Mouse (Mus musculus): Measurements from ENCODE around the gene Mcoln2.
"Not testable (repeated sequence)": the region's sequence is repeated elsewhere in the genome, so short reads cannot be mapped to it uniquely, and the experiment has no call there.

The Mcoln2 gene

GRCm38 (mm10) chr3:146184992-146185657, 35.5 kb downstream of the Mcoln2 start:
- peak; percentile 59 for DNase-seq (ENCODE audit: low read depth, low spot score)

GRCm38 (mm10) chr3:146186033-146186432, 36.4 kb downstream of the Mcoln2 start:
- DNase-seq (ENCODE audit: low read depth, low spot score) = no peak

- no peak for DNase-seq (ENCODE audit: low read depth, low spot score)
Observed at GRCm38 (mm10) chr3:146189933-146190332, 40.3 kb downstream of the Mcoln2 start.

GRCm38 (mm10) chr3:146192507-146192906, 42.9 kb downstream of the Mcoln2 start:
- DNase-seq (ENCODE audit: low read depth, low spot score) = no peak

DNA sequence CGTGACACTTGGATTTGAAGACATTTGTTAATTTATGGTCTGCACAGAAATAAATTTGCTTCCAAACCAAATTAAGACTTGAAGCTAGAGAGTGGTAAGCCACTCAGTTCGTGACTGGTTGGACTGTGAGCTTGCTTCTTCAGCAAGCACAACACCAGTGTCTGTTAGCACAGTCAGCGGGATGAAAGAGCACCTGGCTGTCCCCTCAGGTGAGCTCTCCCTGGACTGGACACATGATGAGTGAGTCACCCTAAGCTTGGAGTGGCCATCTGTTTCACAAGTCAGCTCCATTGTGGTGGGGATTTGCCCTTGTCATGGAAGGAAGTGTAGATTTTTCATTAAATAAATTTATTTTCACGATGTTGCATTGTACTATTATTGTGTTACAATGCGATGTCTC, 45.5 kb downstream of the Mcoln2 start:
- DNase-seq (ENCODE audit: low read depth, low spot score) = no peak

DNA sequence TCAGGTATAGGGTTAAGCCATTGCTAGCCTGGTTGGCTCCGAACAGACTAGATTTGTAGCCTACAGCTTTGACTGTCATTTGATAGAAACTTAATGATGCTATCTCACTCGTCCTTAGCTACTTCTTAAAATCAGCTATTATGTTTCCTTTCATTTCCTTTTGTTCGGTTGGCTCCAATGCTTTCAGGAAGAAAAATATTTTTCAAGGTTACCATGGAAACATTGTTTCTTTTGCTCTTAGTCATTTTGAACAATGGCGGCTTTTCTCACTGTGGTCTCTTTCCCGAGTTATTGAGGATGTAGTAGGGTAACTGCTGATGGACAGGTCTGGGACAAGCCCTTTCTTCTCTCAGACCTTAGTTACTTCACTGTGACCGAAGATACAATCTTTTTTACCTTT, 46.7 kb downstream of the Mcoln2 start:
- no peak for DNase-seq (ENCODE audit: low read depth, low spot score)

DNA sequence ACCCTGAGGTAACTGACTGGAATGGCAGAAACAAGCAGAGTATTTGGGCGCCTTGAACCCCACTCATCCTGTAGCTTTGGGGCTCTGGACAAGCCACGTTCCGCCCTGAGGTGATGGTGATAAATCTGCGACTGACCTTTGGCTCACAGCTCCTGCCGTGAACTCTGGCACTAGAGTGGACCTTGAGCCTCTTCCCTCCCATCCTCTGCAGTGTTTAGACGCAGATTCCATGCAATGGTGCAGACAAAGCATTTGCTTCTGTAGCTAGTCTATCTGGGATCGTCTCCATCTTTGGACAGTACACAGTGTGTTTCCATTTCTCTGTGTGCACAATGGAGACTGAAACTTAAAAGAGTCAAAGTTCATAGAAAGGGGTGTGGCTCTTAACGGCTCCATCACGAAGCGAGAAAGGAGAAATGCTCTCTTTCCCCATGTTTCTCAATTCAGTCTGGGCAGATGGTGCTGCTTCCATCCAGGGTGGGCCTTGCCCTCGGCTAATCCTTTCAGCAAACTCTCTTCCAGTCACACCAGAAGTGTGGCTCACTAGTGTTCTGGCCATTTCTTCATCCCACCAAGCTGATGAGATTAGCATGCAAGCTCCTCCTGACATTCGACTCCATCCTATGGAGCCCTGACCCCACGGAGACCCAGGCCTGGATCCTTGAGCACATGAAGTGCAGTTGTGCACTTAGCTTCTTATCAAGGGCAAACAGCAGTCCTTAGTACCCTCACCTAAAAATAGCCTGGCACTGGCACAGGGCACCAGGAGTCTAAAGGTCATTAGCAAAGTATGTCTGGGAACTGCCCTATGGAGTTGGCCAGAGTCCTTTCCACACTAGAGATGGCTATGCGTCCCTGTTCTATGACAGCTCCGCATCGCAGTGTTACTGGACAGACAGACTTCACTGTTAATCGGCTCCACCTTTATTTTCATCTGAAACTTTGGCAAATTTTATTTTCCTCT, 47.4 kb downstream of the Mcoln2 start:
- DNase-seq (ENCODE audit: low read depth, low spot score) = no peak

DNA sequence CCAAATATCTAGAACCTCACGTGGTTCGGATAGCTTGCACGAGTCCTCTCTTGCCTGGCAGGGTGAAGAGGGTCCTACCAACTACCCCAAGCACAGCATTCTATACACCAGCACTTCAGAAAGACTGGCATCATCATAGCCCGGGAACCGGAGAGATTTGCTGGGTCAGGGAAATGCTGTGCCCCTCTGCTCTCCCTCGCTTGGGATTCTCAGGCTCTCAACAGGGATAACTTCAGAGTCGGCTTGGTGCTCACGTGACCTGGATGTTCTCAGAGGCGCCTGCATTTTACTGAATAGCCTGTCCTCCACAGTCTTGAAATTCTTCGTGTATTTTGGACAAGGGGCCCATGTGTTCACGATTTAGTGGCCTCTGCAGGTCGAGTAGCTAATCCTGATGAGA, 48.2 kb downstream of the Mcoln2 start:
- DNase-seq (ENCODE audit: low read depth, low spot score) = no peak

DNA sequence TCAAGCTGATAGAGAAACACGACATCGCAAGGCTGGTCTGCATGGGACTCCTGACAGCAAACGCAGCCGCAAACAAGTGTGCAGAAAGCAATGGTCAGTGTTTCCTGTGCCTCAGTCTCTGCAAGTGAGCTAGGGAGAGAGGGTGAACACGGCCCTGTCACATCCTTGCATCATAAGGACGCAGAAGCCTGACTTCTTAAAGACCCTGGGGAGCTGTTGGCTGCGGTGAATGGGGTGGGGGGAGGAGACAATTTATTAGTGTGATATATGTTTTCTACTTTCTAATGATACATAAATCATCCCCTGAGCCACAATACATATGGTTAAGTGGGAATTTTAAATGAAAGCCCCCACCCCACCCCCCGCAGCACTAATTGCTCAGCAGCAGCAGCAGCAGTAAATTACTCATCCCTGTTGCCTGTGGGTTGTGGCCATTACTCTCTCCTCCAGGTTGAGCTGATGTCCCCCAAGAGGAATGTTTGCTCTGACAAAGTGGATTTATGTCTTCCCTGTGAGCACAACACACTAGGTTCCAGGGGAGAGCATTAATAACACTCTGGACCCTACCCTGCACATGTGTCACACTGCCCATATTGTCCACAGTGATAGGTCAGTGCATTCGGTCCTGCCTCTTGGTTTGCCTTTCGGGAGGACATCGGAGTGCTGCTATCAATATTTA, 49.3 kb downstream of the Mcoln2 start:
- DNase-seq (ENCODE audit: low read depth, low spot score) = no peak

GRCm38 (mm10) chr3:146199486-146199885, 49.9 kb downstream of the Mcoln2 start:
- DNase-seq (ENCODE audit: low read depth, low spot score) = no peak

- DNase-seq (ENCODE audit: low read depth, low spot score) = no peak
Observed at GRCm38 (mm10) chr3:146204375-146204774, 54.7 kb downstream of the Mcoln2 start.

DNA sequence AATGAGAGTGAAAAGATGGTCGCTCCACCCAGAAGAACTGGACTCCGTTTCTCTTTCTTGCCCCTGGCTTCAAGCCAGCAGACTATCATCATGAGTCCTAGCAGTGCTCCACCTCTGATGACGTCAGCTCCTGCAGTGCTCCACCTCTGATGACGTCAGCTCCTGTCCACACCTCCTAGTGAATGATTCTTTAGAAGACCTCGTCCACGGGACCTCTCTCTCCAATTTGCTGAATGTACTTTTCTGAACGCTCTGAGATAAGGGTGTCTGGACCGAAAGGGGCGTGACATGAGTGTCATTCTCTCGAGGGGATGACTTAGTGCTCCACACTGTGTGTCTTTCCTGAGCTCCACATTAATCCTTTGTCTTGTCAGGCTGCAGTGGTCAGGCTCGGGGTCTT, 55.7 kb downstream of the Mcoln2 start:
- no peak for DNase-seq (ENCODE audit: low read depth, low spot score)

GRCm38 (mm10) chr3:146206635-146207034, 57.0 kb downstream of the Mcoln2 start:
- DNase-seq (ENCODE audit: low read depth, low spot score) = no peak

DNA sequence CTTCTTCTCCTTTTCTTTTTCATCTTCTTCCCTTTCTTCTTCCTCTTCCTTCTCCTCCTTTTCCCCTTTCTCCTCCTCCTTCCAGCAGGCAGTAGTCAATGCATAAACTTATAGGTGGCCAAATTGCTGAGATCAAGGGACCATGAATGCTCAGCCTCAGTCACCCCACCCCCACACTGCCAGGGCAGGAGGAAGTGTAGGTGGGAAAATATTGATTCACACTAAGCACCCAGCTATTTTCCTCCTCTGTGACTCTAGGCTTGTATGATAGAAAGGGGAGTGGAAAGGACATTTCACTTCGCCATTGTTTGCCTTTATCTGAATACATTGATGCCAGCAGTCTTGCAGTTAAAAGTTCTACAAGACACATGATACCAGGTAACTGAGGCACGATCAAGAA, 57.8 kb downstream of the Mcoln2 start:
- no peak for DNase-seq (ENCODE audit: low read depth, low spot score)

DNA sequence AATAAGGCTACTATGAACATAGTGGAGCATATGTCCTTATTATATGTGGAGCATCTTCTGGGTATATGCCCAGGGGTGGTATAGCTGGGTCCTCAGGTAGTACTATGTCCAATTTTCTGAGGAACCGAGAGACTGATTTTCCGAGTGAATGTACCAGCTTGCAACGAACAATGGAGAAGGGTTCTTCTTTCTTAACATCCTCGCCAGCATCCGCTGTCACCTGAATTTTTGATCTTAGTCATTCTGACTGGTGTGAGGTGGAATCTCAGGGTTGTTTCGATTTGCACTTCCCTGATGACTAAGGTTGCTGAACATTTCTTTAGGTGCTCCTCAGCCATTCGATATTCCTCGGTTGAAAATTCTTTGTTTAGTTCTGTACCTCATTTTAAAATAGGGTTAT, 60.1 kb downstream of the Mcoln2 start:
- DNase-seq (ENCODE audit: low read depth, low spot score) = not testable (repeated sequence)

GRCm38 (mm10) chr3:146211141-146211747, 61.6 kb downstream of the Mcoln2 start:
- no peak for DNase-seq (ENCODE audit: low read depth, low spot score)

- no peak for DNase-seq (ENCODE audit: low read depth, low spot score)
Observed at GRCm38 (mm10) chr3:146211964-146212363, 62.3 kb downstream of the Mcoln2 start.

- no peak for DNase-seq (ENCODE audit: low read depth, low spot score)
Observed at GRCm38 (mm10) chr3:146213336-146213735, 63.7 kb downstream of the Mcoln2 start.

- DNase-seq (ENCODE audit: low read depth, low spot score) = no peak
Observed at GRCm38 (mm10) chr3:146216561-146216960, 66.9 kb downstream of the Mcoln2 start.

GRCm38 (mm10) chr3:146220776-146221486, 71.3 kb downstream of the Mcoln2 start, which contains the start of gene Lpar3:
Lpar3 (plus strand) TSS chr3:146220963.
- no peak for DNase-seq (ENCODE audit: low read depth, low spot score)

DNA sequence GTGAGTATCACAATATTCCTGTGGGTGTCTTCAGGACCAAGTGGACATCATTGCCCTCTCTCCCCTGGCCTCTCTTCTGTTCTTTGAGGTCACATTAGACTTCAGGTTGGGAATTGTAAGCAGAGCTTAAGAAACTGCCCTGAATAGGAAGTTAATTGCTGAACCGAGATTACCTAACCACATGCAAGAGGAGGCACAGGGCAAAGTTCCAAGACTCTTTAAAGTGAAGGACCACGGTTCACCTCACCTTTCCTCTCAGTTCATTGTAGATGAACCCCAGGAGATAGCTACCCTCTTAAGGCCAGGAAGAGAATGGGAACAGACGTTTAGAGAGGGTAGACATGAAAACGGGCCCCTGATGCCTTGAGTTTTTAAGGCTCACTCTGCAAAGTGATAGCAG, 74.6 kb downstream of the Mcoln2 start:
- no peak for DNase-seq (ENCODE audit: low read depth, low spot score)
